Mouse (Mus musculus) hindbrain, embryonic 16.5 days (tissue): ENCODE results near the gene Osbpl9. TPM values are rescaled to one million over a fixed set of nuclear protein-coding genes. Genes with fewer than 3 reads are reported as not detected.

Experiments used
- ATAC-seq: fragments of 200-750 bp; cut with Nextera tagmentation; 2 replicates; pipeline ENCODE4 v1.8.0; 2017; ENCODE audit warnings: moderate TSS enrichment, moderate library complexity
- H3K27ac ChIP-seq: fragments of 300-500 bp; sonication (generic); 2 replicates; pipeline ENCODE4 v1.5.1; 2014; ENCODE audit warnings: low read depth, mild to moderate bottlenecking, control low read depth, low read length, moderate library complexity
- H3K27me3 ChIP-seq: fragments of 300-500 bp; sonication (generic); replicated peaks from 2 replicates; pipeline ENCODE4 v1.6.1; 2014; ENCODE audit warnings: low read length; ENCODE audit not compliant: control insufficient read depth, insufficient read depth
- H3K36me3 ChIP-seq: fragments of 300-500 bp; sonication (generic); 2 replicates; pipeline ENCODE4 v1.6.1; 2014; ENCODE audit warnings: mild to moderate bottlenecking, low read length, moderate library complexity, mixed read lengths; ENCODE audit not compliant: control insufficient read depth, insufficient read depth
- H3K4me1 ChIP-seq: fragments of 300-500 bp; sonication (generic); 2 replicates; pipeline ENCODE4 v1.6.1; 2014; ENCODE audit warnings: low read depth, low read length; ENCODE audit not compliant: control insufficient read depth, insufficient read depth
- H3K4me2 ChIP-seq: fragments of 300-500 bp; sonication (generic); 2 replicates; pipeline ENCODE4 v1.6.1; 2014; ENCODE audit warnings: mild to moderate bottlenecking, low read length, control low read depth, moderate library complexity
- H3K4me3 ChIP-seq: fragments of 300-500 bp; sonication (generic); 2 replicates; pipeline ENCODE4 v1.5.1; 2014; ENCODE audit warnings: mild to moderate bottlenecking, low read length, control low read depth, moderate library complexity
- H3K9ac ChIP-seq: fragments of 300-500 bp; sonication (generic); 2 replicates; pipeline ENCODE4 v1.6.1; 2014; ENCODE audit warnings: low read depth, mild to moderate bottlenecking, control low read depth, low read length, moderate library complexity
- H3K9me3 ChIP-seq: fragments of 300-500 bp; sonication (generic); 2 replicates; pipeline ENCODE4 v1.6.1; 2014; ENCODE audit warnings: mild to moderate bottlenecking, low read length, moderate library complexity; ENCODE audit not compliant: control insufficient read depth
- WGBS: fragments of 180-500 bp; shearing (Covaris S2); extraction: QIAGEN DNeasy Blood & Tissue Kit; methylation state at CpG from one replicate; pipeline ENCODE4 v1.1.7; 2014; 5-methylcytosine and 5-hydroxymethylcytosine counted together
- polyA plus RNA-seq: library from polyadenylated mRNA; unstranded; fragments of >200 nt; fragmentation: Nextera tagmentation; extraction: Ambion mirVana; gene quantifications from 2 replicates; pipeline ENCODE4 v1.2.1, GENCODE M21; 2015

The Osbpl9 gene
- polyA plus RNA-seq, 1 experiment from 2014 or later, result 72.2 TPM

DNA sequence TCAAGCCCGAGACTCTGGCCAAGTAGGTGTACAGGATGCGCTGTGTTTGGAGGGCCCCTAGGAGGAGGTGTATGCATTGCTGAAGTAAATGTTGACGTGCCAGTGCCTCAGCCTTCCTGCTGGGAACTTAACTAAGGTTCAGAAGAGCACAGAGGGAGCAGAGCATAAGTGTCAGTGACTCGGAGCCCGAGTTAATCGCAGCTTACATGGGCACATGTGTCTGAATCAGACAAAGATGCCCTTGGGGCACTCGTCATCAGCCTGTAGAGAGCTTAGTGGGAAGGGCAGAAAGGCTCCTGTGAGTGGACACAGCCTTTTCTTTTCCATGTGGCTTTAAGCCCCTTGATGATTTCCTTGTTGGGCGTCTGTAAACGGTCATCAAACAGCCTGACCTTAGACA, 148.1 kb downstream of the Osbpl9 start:
- Histone ChIP-seq H3K4me3 (no peak overlapping the region), H3K9me3 (no peaks in the 10 kb centered on the region), H3K4me2 (no peak overlapping the region), H3K4me1 (no peaks in the 10 kb centered on the region), H3K36me3 (peaks cover 39% of the 10 kb centered on the region), H3K27ac (no peak overlapping the region), H3K9ac (no peak overlapping the region), H3K27me3 (no peaks in the 10 kb centered on the region)
- no peak for ATAC-seq
- WGBS, result 76% methylated on average over 9 of the region's 9 CpGs

DNA sequence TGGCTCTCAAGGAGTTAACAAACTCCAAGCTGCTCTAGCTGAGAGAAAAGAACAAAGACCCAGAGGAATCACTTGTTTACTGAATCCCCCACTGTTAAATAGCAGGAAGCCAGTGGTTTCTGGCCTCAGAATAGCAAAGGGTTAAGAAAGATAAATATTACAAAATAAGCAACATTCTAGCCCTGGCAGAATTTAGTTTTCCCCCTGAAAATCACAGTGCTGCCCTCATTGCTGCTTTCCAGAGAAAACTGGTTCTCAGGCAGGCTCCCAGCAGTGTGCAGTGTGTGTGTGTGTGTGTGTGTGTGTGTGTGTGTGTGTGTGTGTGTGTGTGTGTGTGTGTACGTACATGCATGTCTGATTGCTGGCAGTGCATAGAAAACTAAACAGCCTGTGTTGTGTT, 149.8 kb downstream of the Osbpl9 start:
- Histone ChIP-seq H3K4me1 (no peaks in the 10 kb centered on the region), H3K27me3 (no peaks in the 10 kb centered on the region), H3K27ac (no peak overlapping the region), H3K4me3 (no peak overlapping the region), H3K4me2 (no peak overlapping the region), H3K9me3 (no peaks in the 10 kb centered on the region), H3K36me3 (peaks cover 32% of the 10 kb centered on the region), H3K9ac (no peak overlapping the region)
- WGBS, result 43% methylated on average over 1 of the region's 1 CpGs
- ATAC-seq, result no peak

DNA sequence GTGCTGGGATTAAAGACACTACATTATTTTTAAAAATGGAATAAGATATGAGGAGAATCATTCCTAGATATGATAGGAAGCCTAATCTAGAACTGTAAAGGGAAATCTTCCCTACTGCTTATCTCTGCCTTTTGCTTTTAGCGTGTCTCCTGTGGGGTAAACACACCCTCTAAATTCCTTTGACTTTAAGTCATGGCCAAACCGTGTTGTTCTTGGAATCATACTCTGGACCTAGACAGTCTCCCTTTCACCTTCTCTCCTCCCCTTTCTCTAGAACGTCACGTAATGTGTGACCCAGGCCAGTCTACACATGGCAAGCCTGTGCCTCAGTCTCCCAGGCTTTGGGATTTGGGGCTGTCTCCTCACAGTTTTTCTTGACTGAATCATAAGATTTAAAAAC, 153.8 kb downstream of the Osbpl9 start:
- H3K9ac ChIP-seq, result no peak overlapping the region
- no peaks in the 10 kb centered on the region for H3K4me1 ChIP-seq
- no peak overlapping the region for H3K27ac ChIP-seq
- no peaks in the 10 kb centered on the region for H3K9me3 ChIP-seq
- 83% methylated on average over 4 of the region's 4 CpGs for WGBS
- H3K4me3 ChIP-seq, result no peak overlapping the region
- no peak overlapping the region for H3K4me2 ChIP-seq
- H3K27me3 ChIP-seq, result no peaks in the 10 kb centered on the region
- no peak for ATAC-seq
- H3K36me3 ChIP-seq, result peaks cover 23% of the 10 kb centered on the region

DNA sequence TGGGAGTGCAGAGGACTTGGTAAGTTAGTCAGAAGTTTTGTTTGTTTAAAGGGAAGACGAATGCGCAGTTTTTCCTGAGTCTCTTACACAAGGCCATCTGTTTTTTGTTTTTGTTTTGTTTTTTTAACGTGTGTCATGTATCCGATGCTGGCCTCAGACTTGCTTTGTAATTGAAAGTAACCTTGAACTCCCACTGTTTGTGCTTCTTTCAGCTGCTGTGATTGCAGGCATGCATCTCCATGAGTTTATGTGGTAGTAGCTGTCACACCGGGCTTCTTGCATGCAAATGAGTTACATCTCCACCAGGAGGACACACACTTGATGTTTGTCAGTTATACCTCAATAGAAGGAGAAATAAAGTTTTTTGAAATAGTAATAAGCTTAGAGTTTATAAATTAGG, 158.3 kb downstream of the Osbpl9 start:
- H3K36me3 ChIP-seq, result peaks cover 43% of the 10 kb centered on the region
- no peak overlapping the region for H3K9ac ChIP-seq
- no peaks in the 10 kb centered on the region for H3K27me3 ChIP-seq
- H3K27ac ChIP-seq, result no peak overlapping the region
- H3K4me1 ChIP-seq, result no peaks in the 10 kb centered on the region
- no peak overlapping the region for H3K4me3 ChIP-seq
- no peak overlapping the region for H3K4me2 ChIP-seq
- ATAC-seq, result no peak
- 68% methylated on average over 5 of the region's 5 CpGs for WGBS
- H3K9me3 ChIP-seq, result no peaks in the 10 kb centered on the region

DNA sequence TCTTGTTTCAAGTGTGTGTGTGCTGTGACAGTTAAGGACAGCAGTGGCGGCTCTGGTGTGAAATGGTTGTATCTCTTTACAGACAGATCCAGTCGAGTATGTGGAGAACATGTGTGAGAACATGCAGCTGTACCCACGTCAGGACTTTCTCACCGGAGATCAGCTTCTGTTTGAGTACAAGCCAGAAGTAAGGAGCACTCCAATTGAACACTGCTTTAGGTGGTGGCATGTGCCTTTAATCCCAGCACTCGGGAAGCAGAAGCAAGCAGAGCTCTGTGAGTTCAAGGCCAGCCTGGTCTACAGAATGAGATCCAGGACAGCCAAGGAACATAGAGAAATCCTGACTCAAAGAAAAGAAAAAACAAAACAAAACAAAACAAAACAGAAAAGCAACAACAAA, 158.8 kb downstream of the Osbpl9 start:
- no peaks in the 10 kb centered on the region for H3K27me3 ChIP-seq
- H3K4me3 ChIP-seq, result no peak overlapping the region
- no peak overlapping the region for H3K9ac ChIP-seq
- H3K9me3 ChIP-seq, result no peaks in the 10 kb centered on the region
- 87% methylated on average over 5 of the region's 5 CpGs for WGBS
- H3K36me3 ChIP-seq, result peaks cover 48% of the 10 kb centered on the region
- no peak for ATAC-seq
- no peak overlapping the region for H3K4me2 ChIP-seq
- no peaks in the 10 kb centered on the region for H3K4me1 ChIP-seq
- H3K27ac ChIP-seq, result no peak overlapping the region

DNA sequence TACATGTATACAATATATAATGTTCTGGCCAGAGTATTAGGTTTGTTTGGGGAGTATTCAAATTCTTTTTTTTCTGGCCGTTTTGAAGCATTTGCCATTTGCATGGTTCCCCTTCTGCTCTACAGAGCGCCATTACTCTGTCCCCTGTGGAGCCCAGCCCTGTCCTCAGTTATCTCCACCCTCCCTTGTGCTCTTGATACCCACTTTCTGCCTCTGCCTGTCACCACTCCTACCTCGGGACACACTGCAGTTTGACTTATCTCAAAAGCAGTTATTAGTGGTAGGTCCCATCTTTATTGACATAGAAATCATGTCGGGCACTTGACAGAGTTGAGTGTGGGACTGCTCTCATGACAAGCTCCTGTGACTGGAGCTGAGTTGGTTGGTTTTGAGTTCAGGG, 159.3 kb downstream of the Osbpl9 start:
- Histone ChIP-seq H3K36me3 (peaks cover 46% of the 10 kb centered on the region), H3K4me1 (no peaks in the 10 kb centered on the region), H3K27ac (no peak overlapping the region), H3K4me3 (no peak overlapping the region), H3K27me3 (no peaks in the 10 kb centered on the region), H3K4me2 (no peak overlapping the region), H3K9me3 (no peaks in the 10 kb centered on the region), H3K9ac (no peak overlapping the region)
- ATAC-seq, result no peak
- WGBS, result 90% methylated on average over 4 of the region's 4 CpGs

DNA sequence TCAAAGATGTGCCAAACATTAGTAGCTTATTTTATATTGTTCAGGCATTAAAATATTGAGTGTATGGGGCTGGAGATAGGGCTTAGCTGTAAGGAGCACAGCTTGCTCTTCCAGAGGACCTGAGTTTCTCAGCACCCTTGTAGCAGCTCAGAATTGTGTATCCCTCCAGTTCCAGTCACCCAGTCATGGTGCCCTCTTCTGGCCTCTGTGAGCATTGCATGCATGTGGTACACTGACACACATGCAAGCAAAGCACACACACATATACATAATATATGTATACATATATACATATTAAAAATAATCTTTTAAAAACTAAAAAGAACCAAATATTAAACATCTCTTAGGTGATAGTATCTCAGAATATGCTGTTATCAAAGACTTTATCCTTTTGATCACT, 165.7 kb downstream of the Osbpl9 start:
- H3K36me3 ChIP-seq, result peaks cover 32% of the 10 kb centered on the region
- no peak overlapping the region for H3K27ac ChIP-seq
- H3K9ac ChIP-seq, result no peak overlapping the region
- no peaks in the 10 kb centered on the region for H3K9me3 ChIP-seq
- no peaks in the 10 kb centered on the region for H3K4me1 ChIP-seq
- no peak for ATAC-seq
- no peak overlapping the region for H3K4me3 ChIP-seq
- H3K27me3 ChIP-seq, result no peaks in the 10 kb centered on the region
- no peak overlapping the region for H3K4me2 ChIP-seq

DNA sequence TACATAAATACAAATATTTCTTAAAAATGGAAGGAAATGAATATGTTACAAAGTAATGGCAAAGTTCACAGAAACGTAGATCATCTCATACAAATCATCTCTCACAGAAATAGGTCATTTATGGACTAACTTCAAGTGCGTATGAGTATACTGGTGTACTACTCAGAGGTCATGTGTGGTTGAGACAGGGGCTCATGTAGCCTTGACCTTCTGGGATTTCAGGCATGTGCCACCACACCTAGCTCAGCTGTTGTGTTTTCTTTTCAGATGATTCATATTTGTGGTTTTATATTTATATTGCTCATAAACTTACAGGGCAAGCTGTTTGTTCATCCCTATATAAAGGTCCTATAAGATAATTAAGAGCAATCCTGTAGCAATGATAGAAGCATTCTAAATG, 171.8 kb downstream of the Osbpl9 start:
- Histone ChIP-seq H3K9ac (no peak overlapping the region), H3K36me3 (peaks cover 19% of the 10 kb centered on the region), H3K4me2 (no peak overlapping the region), H3K27me3 (no peaks in the 10 kb centered on the region), H3K4me1 (no peaks in the 10 kb centered on the region), H3K4me3 (no peak overlapping the region), H3K9me3 (no peaks in the 10 kb centered on the region), H3K27ac (no peak overlapping the region)
- ATAC-seq, result no peak
- 99% methylated on average over 2 of the region's 2 CpGs for WGBS

DNA sequence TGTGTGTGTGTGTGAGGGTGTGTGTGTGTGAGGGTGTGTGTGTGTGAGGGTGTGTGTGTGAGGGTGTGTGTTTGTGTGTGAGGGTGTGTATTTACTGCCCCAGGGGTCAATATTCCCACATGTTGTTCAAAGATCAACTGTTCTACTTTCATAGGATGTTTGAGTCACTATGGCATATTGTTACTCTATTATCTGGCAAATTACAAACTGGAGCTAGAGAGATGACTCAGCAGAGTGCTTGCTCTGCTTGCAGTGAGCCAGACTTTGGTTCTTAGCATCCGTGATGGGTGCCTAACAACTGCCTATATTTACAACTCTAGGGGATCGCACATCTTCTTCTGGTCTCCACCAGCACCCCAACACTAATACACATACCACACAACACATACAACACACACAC, 172.2 kb downstream of the Osbpl9 start:
- no peak for ATAC-seq
- Histone ChIP-seq H3K9me3 (no peaks in the 10 kb centered on the region), H3K27me3 (no peaks in the 10 kb centered on the region), H3K4me3 (no peak overlapping the region), H3K36me3 (peaks cover 23% of the 10 kb centered on the region), H3K4me2 (no peak overlapping the region), H3K4me1 (no peaks in the 10 kb centered on the region), H3K27ac (no peak overlapping the region), H3K9ac (no peak overlapping the region)
- 100% methylated on average over 2 of the region's 2 CpGs for WGBS

DNA sequence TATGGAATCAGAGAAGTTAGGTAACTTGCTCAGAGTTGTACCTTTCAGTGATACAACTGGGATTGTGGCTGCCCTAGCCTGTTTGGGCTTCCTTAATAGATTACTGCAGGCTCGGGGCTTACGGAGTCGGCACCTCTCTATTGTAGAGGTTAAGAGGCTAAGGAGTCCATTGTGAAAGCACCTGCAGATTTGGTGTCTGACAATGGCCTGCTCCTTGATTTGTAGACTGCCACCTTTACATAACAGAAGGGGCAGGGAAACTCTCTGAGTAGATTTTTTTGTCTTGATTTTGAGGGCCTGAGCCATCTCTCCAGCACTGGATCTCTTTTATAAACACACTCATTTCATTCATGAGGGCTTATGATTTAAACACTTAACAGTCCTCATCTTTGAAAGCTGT, 175.5 kb downstream of the Osbpl9 start:
- WGBS, result 66% methylated on average over 3 of the region's 3 CpGs
- peaks cover 15% of the 10 kb centered on the region for H3K36me3 ChIP-seq

More for the DNA sequence above, 175.5 kb downstream of the Osbpl9 start:
- H3K9me3 ChIP-seq, result no peaks in the 10 kb centered on the region
- no peaks in the 10 kb centered on the region for H3K4me1 ChIP-seq
- H3K27me3 ChIP-seq, result no peaks in the 10 kb centered on the region
- H3K27ac ChIP-seq, result no peak overlapping the region
- H3K4me2 ChIP-seq, result no peak overlapping the region
- no peak overlapping the region for H3K4me3 ChIP-seq
- H3K9ac ChIP-seq, result no peak overlapping the region
- ATAC-seq, result no peak
